Mouse (Mus musculus) MEL (cell line): ENCODE data around the gene Vsig10. TPM values are rescaled to one million over a fixed set of nuclear protein-coding genes. Genes with fewer than 3 reads are reported as not detected.

Experiments used
- DNase-seq: peaks from one replicate; pipeline ENCODE4 v3.0.0; 2011; ENCODE audit warnings: low read depth, low spot score
- H3K27ac ChIP-seq: 2 replicates; pipeline ENCODE4 v1.5.1; 2012; ENCODE audit warnings: low read depth, mild to moderate bottlenecking, control low read depth, low read length, moderate library complexity; ENCODE audit not compliant: control insufficient read depth
- H3K27me3 ChIP-seq, 2 experiments: fragments of 150-350 bp in 1 of 2; sonication (generic) in 1 of 2; 2 replicates each; pipeline ENCODE4 v1.6.1; 2012; ENCODE audit warnings: low read length in 2 of 2, mild to moderate bottlenecking in 2 of 2, improper control_type of control experiment in 1 of 2, moderate library complexity in 1 of 2; ENCODE audit not compliant: insufficient read depth in 2 of 2, control insufficient read depth in 1 of 2
- H3K36me3 ChIP-seq, 2 experiments: 2 replicates each; pipeline ENCODE4 v1.6.1; 2012 to 2014; ENCODE audit warnings: low read length in 2 of 2, improper control_type of control experiment in 1 of 2, inconsistent platforms in 1 of 2, mild to moderate bottlenecking in 1 of 2; ENCODE audit not compliant: insufficient read depth in 2 of 2, control insufficient read depth in 1 of 2
- H3K4me1 ChIP-seq, 2 experiments: fragments of 150-350 bp in 1 of 2; sonication (generic) in 1 of 2; 2 replicates each; pipeline ENCODE4 v1.6.1; 2012; ENCODE audit warnings: low read length in 2 of 2, improper control_type of control experiment in 1 of 2, mild to moderate bottlenecking in 1 of 2; ENCODE audit not compliant: insufficient read depth in 2 of 2, control insufficient read depth in 1 of 2
- H3K4me3 ChIP-seq, 2 experiments: fragments of 150-350 bp in 1 of 2; sonication (generic) in 1 of 2; 2 replicates each; pipeline ENCODE4 v1.5.1; 2012; ENCODE audit warnings: low read depth in 2 of 2, low read length in 2 of 2, mild to moderate bottlenecking in 2 of 2, moderate library complexity in 2 of 2, control low read depth in 1 of 2, improper control_type of control experiment in 1 of 2; ENCODE audit not compliant: control insufficient read depth in 1 of 2, insufficient read depth in 1 of 2
- H3K79me2 ChIP-seq: 2 replicates; pipeline ENCODE4 v1.6.1; 2012; ENCODE audit warnings: mild to moderate bottlenecking, low read length, moderate library complexity; ENCODE audit not compliant: control insufficient read depth, poor library complexity, insufficient read depth
- H3K9ac ChIP-seq: 2 replicates; pipeline ENCODE4 v1.6.1; 2012; ENCODE audit warnings: low read depth, mild to moderate bottlenecking, control low read depth, low read length, moderate library complexity; ENCODE audit not compliant: control insufficient read depth, poor library complexity, severe bottlenecking
- H3K9me3 ChIP-seq: fragments of 150-350 bp; sonication (generic); replicated peaks from 2 replicates; pipeline ENCODE4 v1.6.1; 2012; ENCODE audit warnings: mild to moderate bottlenecking, low read length, improper control_type of control experiment, moderate library complexity; ENCODE audit not compliant: insufficient read depth
- CHD1 ChIP-seq: IDR thresholded peaks from 2 replicates; pipeline ENCODE4 v1.6.1; 2012; ENCODE audit warnings: low read depth, mild to moderate bottlenecking, inconsistent platforms, low read length, improper control_type of control experiment
- CTCF ChIP-seq, 3 experiments: IDR thresholded peaks in 2 of 3; conservative IDR thresholded peaks in 1 of 3; 2 replicates each; pipeline ENCODE4 v1.5.1; 2011 to 2012; ENCODE audit warnings: low read length in 3 of 3, low read depth in 2 of 3, mild to moderate bottlenecking in 2 of 3, improper control_type of control experiment in 1 of 3, inconsistent platforms in 1 of 3, mixed read lengths in 1 of 3, moderate library complexity in 1 of 3; ENCODE audit not compliant: control insufficient read depth in 1 of 3, insufficient read depth in 1 of 3, poor library complexity in 1 of 3, severe bottlenecking in 1 of 3
- EP300 ChIP-seq, 2 experiments: IDR thresholded peaks; 2 replicates each; pipeline ENCODE4 v1.6.1; 2011; ENCODE audit warnings: improper control_type of control experiment in 2 of 2, low read length in 2 of 2, low read depth in 1 of 2, mild to moderate bottlenecking in 1 of 2
- ETS1 ChIP-seq: IDR thresholded peaks from 2 replicates; pipeline ENCODE4 v1.6.1; 2012; ENCODE audit warnings: low read depth, mild to moderate bottlenecking, inconsistent platforms, low read length, improper control_type of control experiment, moderate library complexity
- GABPA ChIP-seq: IDR thresholded peaks from 2 replicates; pipeline ENCODE4 v1.6.1; 2012; ENCODE audit warnings: low read depth, mild to moderate bottlenecking, inconsistent platforms, low read length, improper control_type of control experiment, moderate library complexity
- GATA1 ChIP-seq: IDR thresholded peaks from 2 replicates; pipeline ENCODE4 v1.6.1; 2011; ENCODE audit warnings: low read depth, low read length, improper control_type of control experiment
- JUND ChIP-seq: IDR thresholded peaks from 2 replicates; pipeline ENCODE4 v1.6.1; 2011; ENCODE audit warnings: low read depth, mild to moderate bottlenecking, improper control_type of control experiment, low read length
- MEF2A ChIP-seq: IDR thresholded peaks from 2 replicates; pipeline ENCODE4 v1.6.1; 2014; ENCODE audit warnings: low read depth, mild to moderate bottlenecking, inconsistent platforms, low read length, improper control_type of control experiment; ENCODE audit not compliant: poor library complexity, insufficient replicate concordance, severe bottlenecking; ENCODE audit errors: extremely low read depth
- MXI1 ChIP-seq: IDR thresholded peaks from 2 replicates; pipeline ENCODE4 v1.6.1; 2011; ENCODE audit warnings: mild to moderate bottlenecking, low read depth, low read length, improper control_type of control experiment
- NRF1 ChIP-seq: IDR thresholded peaks from 2 replicates; pipeline ENCODE4 v1.6.1; 2014; ENCODE audit warnings: low read depth, mild to moderate bottlenecking, inconsistent platforms, low read length, improper control_type of control experiment, moderate library complexity; ENCODE audit not compliant: poor library complexity, insufficient read depth, severe bottlenecking
- RCOR1 ChIP-seq: IDR thresholded peaks from 2 replicates; pipeline ENCODE4 v1.6.1; 2012; ENCODE audit warnings: low read depth, mild to moderate bottlenecking, inconsistent platforms, low read length, improper control_type of control experiment
- SIN3A ChIP-seq: IDR thresholded peaks from 2 replicates; pipeline ENCODE4 v1.6.1; 2012; ENCODE audit warnings: low read length, improper control_type of control experiment, inconsistent platforms
- SMC3 ChIP-seq: IDR thresholded peaks from 2 replicates; pipeline ENCODE4 v1.6.1; 2011; ENCODE audit warnings: low read depth, low read length, improper control_type of control experiment
- TAL1 ChIP-seq: IDR thresholded peaks from 2 replicates; pipeline ENCODE4 v1.6.1; 2012; ENCODE audit warnings: mild to moderate bottlenecking, inconsistent platforms, low read length, moderate library complexity, mixed read lengths
- TBP ChIP-seq: IDR thresholded peaks from 2 replicates; pipeline ENCODE4 v1.8.0; 2011; ENCODE audit warnings: low read depth, low read length, improper control_type of control experiment
- USF1 ChIP-seq: IDR thresholded peaks from 2 replicates; pipeline ENCODE4 v1.6.1; 2014; ENCODE audit warnings: low read depth, mild to moderate bottlenecking, inconsistent platforms, low read length, improper control_type of control experiment, moderate library complexity
- ZC3H11A ChIP-seq: IDR thresholded peaks from 2 replicates; pipeline ENCODE4 v1.6.1; 2012; ENCODE audit warnings: low read depth, mild to moderate bottlenecking, inconsistent platforms, low read length, improper control_type of control experiment
- ZNF384 ChIP-seq: IDR thresholded peaks from 2 replicates; pipeline ENCODE4 v1.6.1; 2012; ENCODE audit warnings: low read depth, mild to moderate bottlenecking, inconsistent platforms, low read length, improper control_type of control experiment
- polyA plus RNA-seq, 2 experiments: library from polyadenylated mRNA; stranded (reverse) in 1 of 2; unstranded in 1 of 2; fragments of >175 nt in 1 of 2; fragments of >200 nt in 1 of 2; gene quantifications; 2 replicates each; pipeline versions ENCODE4 v1.2.1 to v1.2.4; 2012; ENCODE audit warnings: low replicate concordance in 2 of 2, low read depth in 1 of 2; ENCODE audit not compliant: insufficient read length in 2 of 2, insufficient read depth in 1 of 2, missing spikeins in 1 of 2
- total RNA-seq: library from RNA; depleted of rRNA; stranded (reverse); fragments of 300-350 nt; gene quantifications from 2 replicates; pipeline ENCODE4 v1.2.3, GENCODE M21; 2012

Gene Vsig10
- total and polyA plus RNA-seq, 3 experiments: 5.3 to 8.9 TPM; not detected in 1

DNA sequence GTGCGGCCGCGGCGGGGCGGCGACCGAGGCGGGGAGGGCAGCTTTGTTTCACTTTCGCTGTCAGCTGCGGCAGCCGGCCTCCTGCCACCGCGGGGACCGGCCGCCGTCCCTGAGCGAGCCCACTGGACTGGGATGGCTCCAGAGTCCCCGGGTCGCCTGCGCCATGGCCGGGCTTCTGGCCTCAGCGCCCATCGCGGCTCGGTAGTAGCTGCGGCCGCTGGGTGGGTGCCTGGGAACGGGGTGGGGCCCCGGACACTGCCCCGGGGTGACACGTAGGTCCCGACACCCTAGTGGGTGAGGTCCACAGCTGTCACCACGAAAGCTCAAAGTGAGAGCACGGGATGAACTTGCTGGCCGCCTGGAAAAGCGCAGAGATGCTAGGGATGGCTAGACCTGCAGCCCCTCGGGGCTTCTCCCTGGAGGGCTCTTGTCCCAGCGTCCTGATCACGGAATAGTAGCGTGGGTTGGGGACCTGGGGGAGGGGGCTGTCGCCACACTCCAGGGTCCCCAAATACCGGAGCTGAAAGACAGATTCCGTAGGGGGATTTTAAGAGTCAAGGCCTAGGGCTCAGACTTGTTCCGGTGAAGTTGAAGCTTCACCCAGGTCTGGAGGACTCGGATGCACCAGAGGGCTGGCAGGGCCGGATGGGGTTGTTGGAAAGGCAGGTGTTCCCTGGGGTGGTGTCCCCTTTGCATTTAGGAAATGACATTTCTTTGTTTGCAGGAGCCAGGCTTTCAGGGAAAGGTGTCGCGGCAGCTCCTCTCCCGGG is 38.8 kb downstream of the Vsig10 start:
- no peaks in the 10 kb centered on the region for H3K9me3 ChIP-seq
- H3K4me1 ChIP-seq: peaks cover 17 to 40% of the 10 kb centered on the region in 2 experiments
- H3K4me3 ChIP-seq: peak overlapping the region; percentile 86 to 95
- H3K79me2 ChIP-seq: peaks cover 9% of the 10 kb centered on the region
- peaks cover 0 to 38% of the 10 kb centered on the region in 2 experiments; a peak in 2 of 4 replicates for H3K36me3 ChIP-seq
- peak overlapping the region; percentile 95 for H3K9ac ChIP-seq
- DNase-seq: peak; percentile 71
- no peak for TF ChIP-seq USF1
- TF ChIP-seq CTCF (IDR thresholded peaks at IDR 0.05 in 2 of 3, conservative IDR thresholded peaks at IDR 0.05 in 1 of 3; ENCODE audit: control insufficient read depth in 1 of 3, insufficient read depth in 1 of 3, low read depth in 2 of 3, low read length in 3 of 3, poor library complexity in 1 of 3, severe bottlenecking in 1 of 3): no peak
- no peak for TF ChIP-seq GATA1
- TF ChIP-seq ETS1: 0 out of 2 replicates have a peak, but pooled peaks have one; percentile 2
- no peak for TF ChIP-seq NRF1
- peak; percentile 47; the same call in 1 of the 2 replicates for TF ChIP-seq SIN3A
- TF ChIP-seq RCOR1: no peak
- TF ChIP-seq MEF2A: no peak
- TF ChIP-seq GABPA: no peak
- TF ChIP-seq ZC3H11A: no peak
- TF ChIP-seq JUND: no peak
- peak; percentile 16 for TF ChIP-seq MXI1
- no peak for TF ChIP-seq TAL1
- TF ChIP-seq SMC3: no peak
- TF ChIP-seq EP300 (IDR thresholded peaks at IDR 0.05; ENCODE audit: low read depth in 1 of 2, low read length in 2 of 2): no peak
- peak overlapping the region; percentile 72 for H3K27ac ChIP-seq
- no peaks in the 10 kb centered on the region for H3K27me3 ChIP-seq

DNA sequence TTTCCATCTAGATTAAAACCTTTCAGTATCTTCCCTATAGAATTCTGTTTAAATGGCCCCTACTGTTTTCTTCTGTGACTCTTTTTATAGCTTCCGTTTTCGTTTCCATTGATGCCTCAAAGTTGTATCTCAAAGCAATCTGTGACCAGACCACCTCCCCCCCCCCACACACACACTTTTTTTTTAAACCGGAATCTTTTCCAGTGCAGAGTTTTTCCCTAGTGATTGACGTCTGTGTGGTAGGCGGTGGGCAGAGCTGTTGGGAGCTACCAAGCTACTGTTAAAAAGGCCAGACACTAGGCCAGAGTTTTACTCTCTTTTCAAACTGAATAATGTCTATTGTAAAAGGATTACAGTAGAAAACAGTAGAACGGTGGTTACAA is 39.4 kb downstream of the Vsig10 start:
- Histone ChIP-seq H3K27ac (peak overlapping the region; percentile 72), H3K9ac (peak overlapping the region; percentile 95), H3K79me2 (peaks cover 9% of the 10 kb centered on the region), H3K9me3 (no peaks in the 10 kb centered on the region), H3K4me3 (peak overlapping the region; percentile 86 to 95), H3K27me3 (no peaks in the 10 kb centered on the region), H3K36me3 (peaks cover 0 to 38% of the 10 kb centered on the region in 2 experiments; a peak in 2 of 4 replicates)
- peak; percentile 52 for DNase-seq
- TF ChIP-seq ETS1 (peak; percentile 50; the same call in 1 of the 2 replicates), MEF2A (no peak), ZNF384 (peak; percentile 77), EP300 (IDR thresholded peaks at IDR 0.05; ENCODE audit: low read depth in 1 of 2, low read length in 2 of 2) (peak in 1 of 2 experiments; percentile 8; a peak in 1 of 4 replicates), TBP (peak; percentile 15; the same call in 1 of the 2 replicates), CHD1 (no peak)
- TF ChIP-seq, all 39 proteins: peak for 4
- peaks cover 17 to 44% of the 10 kb centered on the region in 2 experiments for H3K4me1 ChIP-seq
